8 mouse cellular contexts compared by ENCODE assay signal in genomic region chr10:120551851-120552281, GRCm38 (mm10).
DNase-seq lines count a peak whose midpoint lies in the region; ATAC-seq lines count a peak whose summit lies in the region.

No protein-coding gene starts in this region.

- H3K27ac ChIP-seq in embryonic facial prominence, embryonic 11.5 days (replicated peaks; ENCODE audit: low read depth, low read length), result peak overlapping the region; percentile 83
- no peak overlapping the region for H3K27ac ChIP-seq in hindbrain, embryonic 15.5 days (replicated peaks)
- H3K27ac ChIP-seq in midbrain, embryonic 11.5 days (ENCODE audit: low read depth, low read length), result no peak overlapping the region

- peak overlapping the region; percentile 29 for H3K9ac ChIP-seq in embryonic facial prominence, embryonic 11.5 days (replicated peaks; ENCODE audit: low read length)
- peak overlapping the region; percentile 47 for H3K9ac ChIP-seq in hindbrain, embryonic 15.5 days
- H3K9ac ChIP-seq in midbrain, embryonic 11.5 days (ENCODE audit: low read length), result peak overlapping the region; percentile 64; the same call in 1 of the 2 replicates

- 0 out of 2 replicates have a peak, but pooled peaks have one; percentile 17 for ATAC-seq in embryonic facial prominence, embryonic 11.5 days (replicated peaks; ENCODE audit: insufficient number of reproducible peaks, low FRiP score, low TSS enrichment, low read depth)
- no peak for ATAC-seq in hindbrain, embryonic 15.5 days (ENCODE audit: low FRiP score, low read depth)
- ATAC-seq in midbrain, embryonic 11.5 days (ENCODE audit: low FRiP score), result peak; percentile 79
- ATAC-seq in granulocyte monocyte progenitor cell, adult 5-6 weeks (replicated peaks; ENCODE audit: poor library complexity, severe bottlenecking), result no peak

- H3K9me3 ChIP-seq in embryonic facial prominence, embryonic 11.5 days (replicated peaks; ENCODE audit: control insufficient read depth, low read length), result no peaks in the 10 kb centered on the region
- H3K9me3 ChIP-seq in hindbrain, embryonic 15.5 days, result no peaks in the 10 kb centered on the region
- no peaks in the 10 kb centered on the region for H3K9me3 ChIP-seq in midbrain, embryonic 11.5 days (ENCODE audit: control insufficient read depth, low read length)

- H3K27me3 ChIP-seq in embryonic facial prominence, embryonic 11.5 days (ENCODE audit: control insufficient read depth, insufficient read depth, low read length), result no peaks in the 10 kb centered on the region
- peaks cover 19% of the 10 kb centered on the region for H3K27me3 ChIP-seq in hindbrain, embryonic 15.5 days
- H3K27me3 ChIP-seq in midbrain, embryonic 11.5 days (ENCODE audit: control insufficient read depth, insufficient read depth, low read length), result peaks cover 18% of the 10 kb centered on the region; the same call in 1 of the 2 replicates

- peak; percentile 8 to 10 for DNase-seq in layer of hippocampus, postnatal 25 days (ENCODE audit: extremely low spot score in 1 of 2, low spot score in 1 of 2)
- DNase-seq in layer of hippocampus, adult 11-12 months (ENCODE audit: low spot score), result no peak
- DNase-seq in embryonic facial prominence, embryonic 11.5 days (ENCODE audit: low spot score), result peak; percentile 82
- peak; percentile 93 for DNase-seq in midbrain, embryonic 11.5 days (ENCODE audit: low spot score, missing footprints)
- no peak for DNase-seq in spleen, postnatal 10 days (ENCODE audit: low spot score in 2 of 2)
- DNase-seq in thymus, postnatal 14 days, result no peak

- no peaks in the 10 kb centered on the region for H3K36me3 ChIP-seq in embryonic facial prominence, embryonic 11.5 days (replicated peaks; ENCODE audit: control insufficient read depth, insufficient read depth, low read depth, low read length)
- no peaks in the 10 kb centered on the region for H3K36me3 ChIP-seq in hindbrain, embryonic 15.5 days
- no peaks in the 10 kb centered on the region for H3K36me3 ChIP-seq in midbrain, embryonic 11.5 days (ENCODE audit: control insufficient read depth, insufficient read depth, low read length)

- WGBS in embryonic facial prominence, embryonic 11.5 days, result under 1% methylated on average over 18 of the region's 18 CpGs
- 1% methylated on average over 18 of the region's 18 CpGs for WGBS in hindbrain, embryonic 15.5 days
- WGBS in midbrain, embryonic 11.5 days, result under 1% methylated on average over 18 of the region's 18 CpGs

- H3K4me2 ChIP-seq in embryonic facial prominence, embryonic 11.5 days (ENCODE audit: low read depth, low read length), result peak overlapping the region; percentile 99
- peak overlapping the region; percentile 99 for H3K4me2 ChIP-seq in hindbrain, embryonic 15.5 days
- H3K4me2 ChIP-seq in midbrain, embryonic 11.5 days, result peak overlapping the region; percentile 96

- H3K4me1 ChIP-seq in embryonic facial prominence, embryonic 11.5 days (ENCODE audit: control insufficient read depth, insufficient read depth, low read length), result no peaks in the 10 kb centered on the region; the same call in 1 of the 2 replicates
- H3K4me1 ChIP-seq in hindbrain, embryonic 15.5 days (replicated peaks), result peaks cover 17% of the 10 kb centered on the region
- peaks cover 8% of the 10 kb centered on the region for H3K4me1 ChIP-seq in midbrain, embryonic 11.5 days (ENCODE audit: control insufficient read depth, insufficient read depth, low read length)

- H3K4me3 ChIP-seq in embryonic facial prominence, embryonic 11.5 days (ENCODE audit: low read depth, low read length), result peak overlapping the region; percentile 43
- H3K4me3 ChIP-seq in hindbrain, embryonic 15.5 days, result peak overlapping the region; percentile 52
- peak overlapping the region; percentile 48 for H3K4me3 ChIP-seq in midbrain, embryonic 11.5 days (ENCODE audit: low read depth, low read length)

Comparison
In these comparisons a context has a peak if more than half of its experiments do, and no peak if none do; other contexts are left out.
1. DNase-seq: peak in layer of hippocampus, postnatal 25 days (2 of 2), embryonic facial prominence, embryonic 11.5 days (single experiment) and midbrain, embryonic 11.5 days (single experiment); none in layer of hippocampus, adult 11-12 months (single experiment), spleen, postnatal 10 days (0 of 2) and thymus, postnatal 14 days (single experiment).
2. ATAC-seq: peak in embryonic facial prominence, embryonic 11.5 days (single experiment) and midbrain, embryonic 11.5 days (single experiment); none in hindbrain, embryonic 15.5 days (single experiment) and granulocyte monocyte progenitor cell, adult 5-6 weeks (single experiment).
3. Peak in every context shown above with its lines, with median percentiles within 50 percentile points of each other: H3K4me2 ChIP-seq, H3K4me3 ChIP-seq and H3K9ac ChIP-seq.